Mouse (Mus musculus) stomach, postnatal 0 days (tissue): ENCODE results near the gene Rbak.
A peak's percentile ranks its signal among the peaks of the same experiment; 100 is the strongest.

Experiments used
- CTCF ChIP-seq: IDR thresholded peaks from 2 replicates; pipeline ENCODE4 v1.5.1; 2016; ENCODE audit warnings: antibody characterized with exemption, low read depth, mild to moderate bottlenecking, moderate library complexity
- EP300 ChIP-seq: optimal IDR thresholded peaks from 2 replicates; pipeline ENCODE3; 2016; ENCODE audit warnings: antibody characterized with exemption

DNA sequence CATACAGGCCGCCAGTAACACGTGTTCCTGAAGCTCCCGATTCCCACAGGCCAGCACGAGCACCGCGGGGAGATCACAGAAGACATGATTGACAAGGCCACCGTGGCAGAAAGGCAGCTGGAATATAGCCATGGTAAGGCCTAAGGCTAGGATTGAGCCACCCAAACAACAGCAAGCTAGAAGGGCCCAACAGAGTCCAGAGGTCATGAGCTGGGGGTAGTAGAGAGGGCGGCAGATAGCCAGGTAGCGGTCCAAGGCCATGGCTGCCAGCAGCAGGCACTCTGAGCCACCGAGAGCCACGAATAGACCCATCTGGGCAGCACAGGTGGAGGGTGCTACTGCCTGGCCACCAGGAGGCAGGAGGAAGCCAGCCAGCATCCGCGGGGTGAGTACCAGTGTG, 43.0 kb downstream of the Rbak start:
- 0 out of 2 replicates have a peak, but pooled peaks have one; percentile 14 for TF ChIP-seq CTCF
- no peak for TF ChIP-seq EP300
